Mouse (Mus musculus) gastrocnemius, adult 18-20 months (tissue): ENCODE data around the gene Trim21. TPM values are rescaled to one million over a fixed set of nuclear protein-coding genes. Genes with fewer than 3 reads are reported as not detected.

Experiments
- DNase-seq: peaks from one replicate; pipeline ENCODE4 v3.0.0; 2021; ENCODE audit warnings: low spot score
- long read RNA-seq, 2 experiments: library from polyadenylated mRNA; stranded (forward); transcript quantifications; one replicate each; pipeline ENCODE4 v2.0.0; 2021
- total RNA-seq, 2 experiments: library from RNA; stranded (reverse); gene quantifications; 2 replicates each; pipeline ENCODE4 v1.2.3; 2021

Gene Trim21
- total RNA-seq, result 1 to 10 TPM; 1.7 to 3.2 TPM
- long read RNA-seq, experiment 1, partial matches to known transcripts, result 0 of 1 reads
- long read RNA-seq, experiment 1, other reads (novel, unspliced or antisense), result 0 of 1 reads
- long read RNA-seq, experiment 2, partial matches to known transcripts, result 0 of 2 reads
- long read RNA-seq, experiment 2, other reads (novel, unspliced or antisense), result 1 of 2 reads

GRCm38 (mm10) chr7:102564999-102565997, at the start of gene Trim21:
Gene Trim21 (minus strand): TSS chr7:102565486.
- DNase-seq, result peak; percentile 94

- DNase-seq, result no peak
Observed at GRCm38 (mm10) chr7:102597378-102598031, 32.2 kb upstream of the Trim21 start, which contains the start of gene Olfr552. Gene Olfr552 (plus strand): TSS chr7:102597770.

- no peak for DNase-seq
Observed at GRCm38 (mm10) chr7:102591786-102592185, 26.5 kb upstream of the Trim21 start, which contains the start of gene Olfr551. Gene Olfr551 (minus strand): TSS chr7:102591886.

- DNase-seq, result no peak
Observed at GRCm38 (mm10) chr7:102575998-102576397, 10.7 kb upstream of the Trim21 start.

GRCm38 (mm10) chr7:102573174-102573830, 8.0 kb upstream of the Trim21 start:
- no peak for DNase-seq

- DNase-seq, result no peak
Observed at GRCm38 (mm10) chr7:102571142-102571541, 5.9 kb upstream of the Trim21 start, which contains the start of gene Olfr550. Gene Olfr550 (plus strand): TSS chr7:102571442.

GRCm38 (mm10) chr7:102566219-102566618, 933 bp upstream of the Trim21 start:
- no peak for DNase-seq

GRCm38 (mm10) chr7:102553279-102553678, 12.0 kb downstream of the Trim21 start:
- DNase-seq, result no peak

GRCm38 (mm10) chr7:102549570-102549969, 15.7 kb downstream of the Trim21 start, which contains the start of gene Olfr549:
Gene Olfr549 (plus strand): TSS chr7:102549870.
- DNase-seq, result no peak

GRCm38 (mm10) chr7:102541251-102541650, 24.0 kb downstream of the Trim21 start:
- no peak for DNase-seq

- no peak for DNase-seq
Observed at GRCm38 (mm10) chr7:102540596-102540995, 24.7 kb downstream of the Trim21 start, which contains the start of gene Olfr548-ps1. Gene Olfr548-ps1 (plus strand): TSS chr7:102540896.

- no peak for DNase-seq
Observed at GRCm38 (mm10) chr7:102534449-102534848, 30.8 kb downstream of the Trim21 start, which contains the start of gene Olfr547. Gene Olfr547 (plus strand): TSS chr7:102534749.

- DNase-seq, result no peak
Observed at GRCm38 (mm10) chr7:102529052-102529451, 36.2 kb downstream of the Trim21 start.

GRCm38 (mm10) chr7:102517051-102517335, 48.3 kb downstream of the Trim21 start:
- DNase-seq, result no peak

- no peak for DNase-seq
Observed at GRCm38 (mm10) chr7:102516261-102517050, 48.8 kb downstream of the Trim21 start.

- no peak for DNase-seq
Observed at GRCm38 (mm10) chr7:102514144-102514543, 51.1 kb downstream of the Trim21 start.

- peak; percentile 72 for DNase-seq
Observed at GRCm38 (mm10) chr7:102512814-102513435, 52.4 kb downstream of the Trim21 start.

GRCm38 (mm10) chr7:102511927-102512326, 53.4 kb downstream of the Trim21 start:
- DNase-seq, result no peak

GRCm38 (mm10) chr7:102509726-102510125, 55.6 kb downstream of the Trim21 start:
- no peak for DNase-seq

- DNase-seq, result no peak
Observed at GRCm38 (mm10) chr7:102508666-102509065, 56.6 kb downstream of the Trim21 start.
